Mouse (Mus musculus) heart, embryonic 11.5 days (tissue): ENCODE measurements around the gene 1110032A03Rik. TPM values are rescaled to one million over a fixed set of nuclear protein-coding genes. Genes with fewer than 3 reads are reported as not detected.
A peak's percentile ranks its signal among the peaks of the same experiment; 100 is the strongest.

Source experiments
- ATAC-seq: fragments of 200-750 bp; cut with Nextera tagmentation; replicated peaks from 2 replicates; pipeline ENCODE4 v1.8.0; 2017; ENCODE audit warnings: moderate library complexity; ENCODE audit not compliant: insufficient number of reproducible peaks, low FRiP score, low TSS enrichment
- H3K27ac ChIP-seq: fragments of 300-500 bp; sonication (generic); 2 replicates; pipeline ENCODE4 v1.5.1; 2014; ENCODE audit warnings: mild to moderate bottlenecking, low read depth, low read length
- H3K27me3 ChIP-seq: fragments of 300-500 bp; sonication (generic); 2 replicates; pipeline ENCODE4 v1.6.1; 2014; ENCODE audit warnings: mild to moderate bottlenecking, low read length, mixed read lengths; ENCODE audit not compliant: control insufficient read depth, insufficient read depth
- H3K36me3 ChIP-seq: fragments of 300-500 bp; sonication (generic); 2 replicates; pipeline ENCODE4 v1.6.1; 2014; ENCODE audit warnings: mild to moderate bottlenecking, low read length, moderate library complexity, mixed read lengths; ENCODE audit not compliant: control insufficient read depth, insufficient read depth
- H3K4me1 ChIP-seq: fragments of 300-500 bp; sonication (generic); 2 replicates; pipeline ENCODE4 v1.6.1; 2014; ENCODE audit warnings: low read length; ENCODE audit not compliant: control insufficient read depth, insufficient read depth
- H3K4me2 ChIP-seq: fragments of 300-500 bp; sonication (generic); 2 replicates; pipeline ENCODE4 v1.6.1; 2014; ENCODE audit warnings: mild to moderate bottlenecking, moderate library complexity
- H3K4me3 ChIP-seq: fragments of 300-500 bp; sonication (generic); 2 replicates; pipeline ENCODE4 v1.5.1; 2014; ENCODE audit warnings: low read depth, low read length
- H3K9ac ChIP-seq: fragments of 300-500 bp; sonication (generic); 2 replicates; pipeline ENCODE4 v1.6.1; 2014; ENCODE audit warnings: mild to moderate bottlenecking, low read depth, low read length, moderate library complexity
- H3K9me3 ChIP-seq: fragments of 300-500 bp; sonication (generic); replicated peaks from 2 replicates; pipeline ENCODE4 v1.6.1; 2016; ENCODE audit warnings: low read length; ENCODE audit not compliant: control insufficient read depth
- WGBS: fragments of 180-500 bp; shearing (Covaris S2); extraction: QIAGEN DNeasy Blood & Tissue Kit; methylation state at CpG from one replicate; pipeline ENCODE4 v1.1.7; 2014; ENCODE audit not compliant: insufficient replicate concordance; 5-methylcytosine and 5-hydroxymethylcytosine counted together
- polyA plus RNA-seq: library from polyadenylated mRNA; unstranded; fragments of >200 nt; fragmentation: Nextera tagmentation; extraction: Ambion mirVana; gene quantifications from 2 replicates; pipeline ENCODE4 v1.2.1, GENCODE M21; 2014

1110032A03Rik gene
- polyA plus RNA-seq, 1 experiment from 2014 or later, result 22.2 TPM

DNA sequence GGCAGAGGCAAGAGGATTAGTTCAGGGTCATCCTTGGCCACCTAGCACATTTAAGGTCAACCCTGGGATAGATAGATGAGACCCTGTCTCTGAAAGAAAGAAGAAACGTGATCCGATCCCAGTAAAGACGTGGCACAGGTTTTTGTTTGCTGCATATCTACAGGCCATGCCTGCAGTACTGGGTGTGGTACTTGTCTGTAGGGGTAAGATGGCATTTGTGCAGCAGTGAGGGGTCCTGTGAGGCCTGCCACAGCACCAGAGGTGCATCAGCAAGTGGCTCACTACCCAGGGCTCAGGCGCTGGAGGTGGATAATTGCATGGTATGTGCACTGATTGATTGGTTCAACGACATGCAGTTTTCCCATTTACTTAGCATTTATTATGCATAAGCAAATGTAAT, 38.5 kb upstream of the 1110032A03Rik start:
- Histone ChIP-seq H3K27me3 (no peaks in the 10 kb centered on the region), H3K9ac (no peak overlapping the region), H3K36me3 (peaks cover 13% of the 10 kb centered on the region), H3K4me3 (no peak overlapping the region), H3K27ac (no peak overlapping the region), H3K4me2 (no peak overlapping the region), H3K9me3 (no peaks in the 10 kb centered on the region), H3K4me1 (peaks cover 7% of the 10 kb centered on the region; the same call in 1 of the 2 replicates)
- ATAC-seq, result no peak
- 82% methylated on average over 5 of the region's 5 CpGs for WGBS

DNA sequence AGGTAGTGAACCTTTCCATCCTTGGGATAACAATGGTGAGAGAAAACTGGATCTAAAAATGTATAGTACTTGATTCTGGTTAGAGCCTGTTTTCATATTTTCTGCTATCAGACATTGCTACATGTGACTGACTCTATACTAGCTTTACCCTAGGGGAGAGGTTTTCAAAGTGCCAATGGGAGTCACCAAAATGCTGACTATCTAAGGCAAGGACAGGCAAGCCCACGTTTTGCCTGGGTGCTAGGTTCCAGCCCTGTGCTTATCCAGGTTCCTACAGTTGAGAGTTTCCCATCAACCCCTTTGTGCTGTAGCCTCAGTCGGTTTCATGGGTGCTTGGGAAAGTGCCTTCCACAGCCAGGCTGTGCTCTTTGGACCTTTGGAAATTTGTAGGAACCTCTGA, 36.4 kb upstream of the 1110032A03Rik start:
- H3K4me1 ChIP-seq, result peaks cover 7% of the 10 kb centered on the region; the same call in 1 of the 2 replicates
- H3K27me3 ChIP-seq, result no peaks in the 10 kb centered on the region
- H3K9ac ChIP-seq, result no peak overlapping the region
- peaks cover 16% of the 10 kb centered on the region for H3K36me3 ChIP-seq
- no peaks in the 10 kb centered on the region for H3K9me3 ChIP-seq
- 67% methylated on average over 2 of the region's 2 CpGs for WGBS
- ATAC-seq, result no peak
- H3K4me2 ChIP-seq, result no peak overlapping the region
- H3K27ac ChIP-seq, result peak overlapping the region; percentile 47; the same call in 1 of the 2 replicates
- no peak overlapping the region for H3K4me3 ChIP-seq

DNA sequence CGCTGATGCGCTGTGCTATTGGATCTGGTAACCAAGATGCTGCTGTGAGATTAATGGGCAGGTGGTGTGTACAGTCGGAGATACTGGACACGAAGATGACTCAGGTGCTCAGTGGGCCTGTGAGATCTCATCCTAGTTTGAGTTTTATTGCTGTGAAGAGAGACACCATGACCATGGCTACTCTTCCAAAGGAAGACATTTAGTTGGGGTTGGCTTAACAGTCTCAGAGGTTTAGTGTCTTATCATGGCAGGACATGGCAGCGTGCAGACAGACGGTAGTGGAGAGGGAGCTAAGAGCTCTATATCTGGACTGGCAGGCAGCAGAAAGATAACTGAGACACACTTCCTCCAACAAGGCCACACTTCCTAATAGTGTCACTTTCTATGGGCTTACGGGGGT, 35.9 kb upstream of the 1110032A03Rik start:
- peak; percentile 76 for ATAC-seq
- Histone ChIP-seq H3K4me3 (no peak overlapping the region), H3K9me3 (no peaks in the 10 kb centered on the region), H3K36me3 (peaks cover 16% of the 10 kb centered on the region), H3K4me2 (no peak overlapping the region), H3K4me1 (peaks cover 7% of the 10 kb centered on the region; the same call in 1 of the 2 replicates), H3K27me3 (no peaks in the 10 kb centered on the region), H3K27ac (no peak overlapping the region; the same call in 1 of the 2 replicates), H3K9ac (no peak overlapping the region)
- 56% methylated on average over 7 of the region's 7 CpGs for WGBS

DNA sequence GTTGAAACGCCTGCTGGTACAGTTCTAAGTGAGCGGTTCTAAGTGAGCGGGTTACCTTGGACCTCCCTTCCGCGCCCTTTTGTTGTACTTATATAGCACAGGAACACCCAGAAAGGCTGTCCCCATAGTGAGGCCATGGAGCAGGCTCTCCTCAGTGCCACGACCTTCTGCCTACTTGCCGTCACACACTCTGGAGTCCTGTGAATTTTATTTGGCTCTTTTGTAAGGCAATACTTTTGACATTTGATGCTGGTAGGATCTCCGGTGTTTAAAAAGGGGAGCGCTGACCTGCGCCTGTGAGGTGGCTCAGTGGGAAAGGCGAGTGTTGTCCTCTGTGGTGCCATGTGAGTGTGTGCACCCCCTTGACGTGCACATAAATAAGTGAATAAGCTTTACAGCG, 33.8 kb upstream of the 1110032A03Rik start:
- H3K27me3 ChIP-seq, result no peaks in the 10 kb centered on the region
- no peak for ATAC-seq
- H3K4me2 ChIP-seq, result no peak overlapping the region
- no peak overlapping the region for H3K4me3 ChIP-seq
- H3K9me3 ChIP-seq, result no peaks in the 10 kb centered on the region
- no peak overlapping the region for H3K9ac ChIP-seq
- H3K27ac ChIP-seq, result no peak overlapping the region
- peaks cover 7% of the 10 kb centered on the region; the same call in 1 of the 2 replicates for H3K4me1 ChIP-seq
- 93% methylated on average over 13 of the region's 13 CpGs for WGBS
- peaks cover 20% of the 10 kb centered on the region for H3K36me3 ChIP-seq

DNA sequence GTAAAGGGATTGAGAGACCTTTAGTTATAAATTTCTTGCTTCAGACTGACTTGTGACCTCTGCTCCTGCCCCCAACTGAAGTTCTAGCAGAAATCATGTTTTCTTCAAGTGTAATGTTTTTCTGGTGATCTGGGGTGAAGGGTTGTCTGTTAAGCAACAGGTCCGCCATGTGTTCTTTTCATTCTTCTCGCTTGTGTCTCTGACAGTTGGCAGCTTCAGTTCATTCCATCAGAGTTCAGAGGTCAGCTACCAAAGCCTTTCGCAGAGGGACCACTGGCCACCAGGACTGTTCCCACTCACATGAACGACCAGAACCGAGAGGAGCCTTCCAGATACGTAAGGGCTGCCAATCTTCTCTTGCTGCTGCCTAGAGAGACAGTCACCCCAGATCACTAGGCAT, 33.2 kb upstream of the 1110032A03Rik start:
- ATAC-seq, result no peak
- Histone ChIP-seq H3K4me2 (no peak overlapping the region), H3K27ac (no peak overlapping the region), H3K4me1 (peaks cover 7% of the 10 kb centered on the region; the same call in 1 of the 2 replicates), H3K36me3 (peaks cover 16% of the 10 kb centered on the region), H3K4me3 (no peak overlapping the region), H3K9me3 (no peaks in the 10 kb centered on the region), H3K9ac (no peak overlapping the region), H3K27me3 (no peaks in the 10 kb centered on the region)
- WGBS, result 80% methylated on average over 6 of the region's 6 CpGs

DNA sequence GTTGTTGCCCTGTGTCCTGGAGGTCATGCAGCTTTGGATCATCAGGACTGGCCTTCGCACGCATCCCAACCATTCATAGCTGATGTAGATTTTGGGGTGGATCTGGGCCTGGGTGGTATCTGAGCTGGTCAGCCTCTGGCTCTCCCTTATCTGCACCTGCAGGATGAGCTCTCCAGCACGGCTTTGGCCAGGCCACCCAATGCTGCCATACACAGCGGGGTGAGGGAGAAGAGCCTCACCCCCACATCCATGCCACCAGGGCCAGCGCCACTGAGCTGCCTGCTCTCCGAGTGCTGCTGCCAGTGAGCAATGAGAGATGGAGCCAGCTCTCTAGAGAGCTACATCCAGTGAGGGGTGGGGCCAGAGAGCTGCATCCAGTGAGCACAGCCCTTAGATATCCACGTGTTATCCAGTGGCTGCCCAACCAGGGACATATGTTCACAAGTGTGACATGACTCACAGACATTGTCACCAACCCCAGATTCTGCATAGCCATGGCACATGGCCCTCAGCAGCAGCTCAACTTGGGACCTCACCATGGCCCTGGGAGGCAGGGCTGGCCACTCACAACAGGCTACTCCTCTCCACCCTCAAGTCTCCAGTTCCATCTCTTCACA, 27.8 kb upstream of the 1110032A03Rik start:
- Histone ChIP-seq H3K27ac (peak overlapping the region; percentile 47), H3K9me3 (no peaks in the 10 kb centered on the region), H3K27me3 (no peaks in the 10 kb centered on the region), H3K4me3 (no peak overlapping the region), H3K36me3 (peaks cover 23% of the 10 kb centered on the region), H3K9ac (no peak overlapping the region), H3K4me1 (no peaks in the 10 kb centered on the region), H3K4me2 (peak overlapping the region; percentile 16; the same call in 1 of the 2 replicates)
- ATAC-seq, result peak; percentile 93
- WGBS, result 71% methylated on average over 7 of the region's 7 CpGs

DNA sequence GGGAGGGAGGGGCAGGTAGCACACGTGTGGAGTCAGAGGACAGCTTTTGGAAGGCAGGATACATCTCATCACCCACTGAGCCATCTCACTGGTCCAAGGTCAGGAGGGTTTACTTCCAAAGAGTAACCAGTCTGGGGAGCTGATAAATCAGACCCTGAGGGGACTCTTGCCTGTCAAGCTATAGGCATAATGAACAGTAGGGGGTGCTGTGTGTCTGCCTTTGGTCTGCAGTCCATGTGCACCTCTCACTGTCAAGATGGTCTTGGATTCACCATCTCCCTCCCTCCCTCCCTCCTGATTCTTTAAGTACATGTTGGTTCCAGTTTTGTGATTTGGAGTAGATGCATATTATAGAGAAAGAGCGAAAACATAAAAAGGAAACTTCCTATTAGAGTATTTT, 25.7 kb upstream of the 1110032A03Rik start:
- no peaks in the 10 kb centered on the region for H3K9me3 ChIP-seq
- H3K9ac ChIP-seq, result no peak overlapping the region
- no peak for ATAC-seq
- no peak overlapping the region for H3K4me2 ChIP-seq
- no peaks in the 10 kb centered on the region for H3K27me3 ChIP-seq
- WGBS, result 45% methylated on average over 2 of the region's 2 CpGs
- H3K36me3 ChIP-seq, result peaks cover 15% of the 10 kb centered on the region
- no peak overlapping the region for H3K4me3 ChIP-seq
- no peak overlapping the region for H3K27ac ChIP-seq
- H3K4me1 ChIP-seq, result no peaks in the 10 kb centered on the region

DNA sequence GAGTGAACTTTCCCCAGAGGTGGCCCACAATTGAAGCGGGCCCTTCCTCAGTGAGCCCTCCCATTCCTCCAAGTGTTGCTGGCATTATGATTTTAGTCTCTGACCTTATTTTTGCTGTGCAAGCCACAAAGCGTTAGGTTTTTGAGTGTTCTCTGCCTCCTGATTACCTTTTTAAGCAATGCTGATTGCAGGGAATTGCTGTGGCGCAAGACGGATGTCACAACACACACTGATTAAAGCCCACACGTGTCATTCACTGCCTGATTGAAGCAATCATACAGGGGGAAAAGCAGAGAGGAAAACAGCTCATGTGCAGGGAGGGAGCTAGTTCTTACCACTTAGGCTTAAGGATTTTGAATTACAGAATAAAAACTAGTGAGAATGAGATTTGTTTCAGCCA, 23.0 kb upstream of the 1110032A03Rik start:
- Histone ChIP-seq H3K9ac (no peak overlapping the region), H3K4me2 (no peak overlapping the region), H3K27me3 (no peaks in the 10 kb centered on the region), H3K4me3 (no peak overlapping the region), H3K9me3 (no peaks in the 10 kb centered on the region), H3K4me1 (no peaks in the 10 kb centered on the region), H3K36me3 (peaks cover 10% of the 10 kb centered on the region; the same call in 1 of the 2 replicates), H3K27ac (no peak overlapping the region)
- no peak for ATAC-seq
- 84% methylated on average over 5 of the region's 5 CpGs for WGBS

DNA sequence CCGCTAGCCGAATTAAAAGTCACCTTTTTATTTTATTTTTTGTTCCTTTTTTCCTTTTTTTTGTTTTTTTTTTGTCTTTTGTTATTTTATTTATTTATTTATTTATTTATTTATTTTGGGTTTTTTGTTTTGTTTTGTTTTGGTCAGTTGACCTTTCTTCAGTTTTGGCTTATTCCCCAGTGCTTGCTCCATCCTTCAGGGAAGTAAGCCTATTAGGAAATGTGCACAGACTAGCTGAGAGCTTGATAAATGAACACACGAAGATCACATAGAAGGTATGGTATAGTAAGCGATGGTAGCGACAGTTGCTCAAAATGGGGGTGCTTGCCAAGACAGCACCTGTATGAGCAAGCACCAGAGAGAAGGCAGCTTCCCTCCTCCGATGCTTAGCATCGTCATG, 22.3 kb upstream of the 1110032A03Rik start:
- Histone ChIP-seq H3K36me3 (peaks cover 7% of the 10 kb centered on the region; the same call in 1 of the 2 replicates), H3K4me1 (no peaks in the 10 kb centered on the region), H3K9me3 (no peaks in the 10 kb centered on the region), H3K27ac (no peak overlapping the region), H3K27me3 (no peaks in the 10 kb centered on the region), H3K4me2 (no peak overlapping the region), H3K9ac (no peak overlapping the region), H3K4me3 (no peak overlapping the region)
- ATAC-seq, result no peak
- 90% methylated on average over 7 of the region's 7 CpGs for WGBS
